Mouse (Mus musculus) liver, embryonic 11.5 days (tissue): ENCODE data around the gene Lactb. TPM values are rescaled to one million over a fixed set of nuclear protein-coding genes. Genes with fewer than 3 reads are reported as not detected.
A peak's percentile ranks its signal among the peaks of the same experiment; 100 is the strongest.
"Not testable (repeated sequence)": the region's sequence is repeated elsewhere in the genome, so short reads cannot be mapped to it uniquely, and the experiment has no call there.

Experiments used
- ATAC-seq: fragments of 200-750 bp; cut with Nextera tagmentation; replicated peaks from 2 replicates; pipeline ENCODE4 v1.8.0; 2017; ENCODE audit warnings: moderate number of reproducible peaks, mild to moderate bottlenecking, moderate TSS enrichment, moderate library complexity; ENCODE audit not compliant: low FRiP score
- DNase-seq: peaks from one replicate; pipeline ENCODE4 v3.0.0-alpha.2; 2017; ENCODE audit warnings: low spot score
- H3K27ac ChIP-seq: fragments of 300-500 bp; sonication (generic); 2 replicates; pipeline ENCODE4 v1.5.1; 2014; ENCODE audit warnings: mild to moderate bottlenecking, low read depth, low read length, control low read depth
- H3K27me3 ChIP-seq: fragments of 300-500 bp; sonication (generic); replicated peaks from 2 replicates; pipeline ENCODE4 v1.6.1; 2014; ENCODE audit warnings: low read length, mixed read lengths; ENCODE audit not compliant: control insufficient read depth, insufficient read depth
- H3K36me3 ChIP-seq: fragments of 300-500 bp; sonication (generic); 2 replicates; pipeline ENCODE4 v1.6.1; 2014; ENCODE audit warnings: mild to moderate bottlenecking, low read length, moderate library complexity, mixed read lengths; ENCODE audit not compliant: control insufficient read depth, insufficient read depth
- H3K4me1 ChIP-seq: fragments of 300-500 bp; sonication (generic); replicated peaks from 2 replicates; pipeline ENCODE4 v1.6.1; 2014; ENCODE audit warnings: low read length, mixed read lengths; ENCODE audit not compliant: control insufficient read depth, insufficient read depth
- H3K4me2 ChIP-seq: fragments of 300-500 bp; sonication (generic); 2 replicates; pipeline ENCODE4 v1.6.1; 2014; ENCODE audit warnings: mild to moderate bottlenecking, control low read depth, moderate library complexity
- H3K4me3 ChIP-seq: fragments of 300-500 bp; sonication (generic); 2 replicates; pipeline ENCODE4 v1.5.1; 2014; ENCODE audit warnings: low read depth, low read length, control low read depth
- H3K9ac ChIP-seq: fragments of 300-500 bp; sonication (generic); 2 replicates; pipeline ENCODE4 v1.6.1; 2014; ENCODE audit warnings: low read depth, low read length, control low read depth
- H3K9me3 ChIP-seq: fragments of 300-500 bp; sonication (generic); 2 replicates; pipeline ENCODE4 v1.6.1; 2016; ENCODE audit warnings: low read length, inconsistent platforms, mixed read lengths; ENCODE audit not compliant: control insufficient read depth
- WGBS: fragments of 180-500 bp; shearing (Covaris S2); extraction: QIAGEN DNeasy Blood & Tissue Kit; methylation state at CpG from one replicate; pipeline ENCODE4 v1.1.7; 2014; 5-methylcytosine and 5-hydroxymethylcytosine counted together
- polyA plus RNA-seq: library from polyadenylated mRNA; unstranded; fragments of >200 nt; fragmentation: Nextera tagmentation; extraction: Ambion mirVana; gene quantifications from 2 replicates; pipeline ENCODE4 v1.2.1, GENCODE M21; 2014

Gene Lactb
- polyA plus RNA-seq, 1 experiment from 2014 or later = 12.7 TPM

DNA sequence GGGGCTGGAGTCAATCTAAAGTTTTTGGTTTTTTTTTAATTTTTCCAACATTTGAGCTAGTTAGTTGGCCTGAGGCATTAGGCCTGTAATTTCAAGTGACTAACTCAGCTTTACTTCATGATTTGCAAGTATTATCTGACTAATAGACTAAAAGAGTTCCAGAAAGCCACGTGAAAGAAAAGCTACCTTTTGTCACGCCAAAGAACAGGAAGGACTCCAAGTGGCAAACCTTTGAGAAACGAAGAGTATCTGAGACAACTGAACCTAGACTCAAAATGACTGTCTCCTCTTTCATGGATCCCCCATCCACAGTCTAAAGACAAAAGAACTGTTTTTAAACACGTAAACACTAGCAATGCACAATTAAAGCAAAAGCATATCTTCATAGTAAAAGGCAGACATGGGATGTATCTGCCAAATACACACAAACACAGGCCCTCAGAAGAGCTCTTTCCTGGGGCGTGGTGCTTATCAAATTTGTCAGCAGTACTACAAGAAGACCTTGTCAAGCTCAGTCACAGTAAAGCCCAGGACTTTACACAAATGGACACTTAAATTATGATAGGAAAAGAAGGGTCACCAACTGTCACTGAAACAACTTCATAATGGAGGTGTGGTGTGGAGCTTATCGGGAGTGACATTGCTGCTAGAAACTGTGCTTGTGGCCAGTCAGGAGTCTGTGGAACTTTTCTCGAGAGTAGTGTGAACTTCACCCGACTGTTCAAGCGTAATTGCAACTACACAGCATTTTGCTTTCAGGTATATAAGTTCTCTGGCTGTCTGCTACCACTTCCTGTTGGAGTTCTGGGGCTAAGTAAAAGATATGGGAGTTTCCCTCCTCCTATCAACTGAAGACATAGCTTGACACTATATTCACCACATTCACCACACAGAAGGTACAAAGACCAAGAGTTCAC is 59.2 kb downstream of the Lactb start:
- H3K4me2 ChIP-seq = peak overlapping the region; percentile 91
- ATAC-seq (peak; percentile 80), DNase-seq (no peak)
- H3K36me3 ChIP-seq = no peaks in the 10 kb centered on the region; the same call in 1 of the 2 replicates
- peak overlapping the region; percentile 58 for H3K9ac ChIP-seq
- peaks cover 65% of the 10 kb centered on the region for H3K4me1 ChIP-seq
- peak overlapping the region; percentile 90 for H3K27ac ChIP-seq
- no peaks in the 10 kb centered on the region for H3K27me3 ChIP-seq
- H3K4me3 ChIP-seq = peak overlapping the region; percentile 96
- no peaks in the 10 kb centered on the region for H3K9me3 ChIP-seq
- WGBS = 40% methylated on average over 9 of the region's 9 CpGs

DNA sequence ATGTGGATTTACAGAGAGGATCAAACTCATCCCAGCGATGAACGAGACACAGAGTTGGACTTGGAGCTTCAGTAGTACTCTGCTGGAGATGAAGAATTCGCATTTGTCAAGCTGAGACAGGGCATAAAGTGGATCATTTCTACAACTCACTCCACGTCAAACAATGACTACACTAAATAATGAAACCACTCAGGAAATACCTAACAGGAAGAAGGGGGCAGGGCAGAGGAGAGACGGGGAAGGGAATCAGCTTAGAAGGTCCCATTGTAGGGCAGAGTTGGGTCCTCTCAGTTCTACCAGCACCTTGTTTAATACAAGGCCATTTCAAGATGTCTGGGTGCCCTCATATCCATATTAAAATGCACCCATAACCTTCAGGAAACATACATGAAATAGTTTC is 59.9 kb downstream of the Lactb start:
- Histone ChIP-seq H3K27ac (peak overlapping the region; percentile 90), H3K36me3 (peaks cover 2% of the 10 kb centered on the region; the same call in 1 of the 2 replicates), H3K4me2 (peak overlapping the region; percentile 91), H3K9me3 (no peaks in the 10 kb centered on the region), H3K9ac (peak overlapping the region; percentile 31; the same call in 1 of the 2 replicates), H3K27me3 (no peaks in the 10 kb centered on the region), H3K4me3 (0 out of 2 replicates have a peak overlapping the region, but pooled peaks have one; percentile 3), H3K4me1 (peaks cover 63% of the 10 kb centered on the region)
- no peak for ATAC-seq
- 55% methylated on average over 5 of the region's 5 CpGs for WGBS
- no peak for DNase-seq

DNA sequence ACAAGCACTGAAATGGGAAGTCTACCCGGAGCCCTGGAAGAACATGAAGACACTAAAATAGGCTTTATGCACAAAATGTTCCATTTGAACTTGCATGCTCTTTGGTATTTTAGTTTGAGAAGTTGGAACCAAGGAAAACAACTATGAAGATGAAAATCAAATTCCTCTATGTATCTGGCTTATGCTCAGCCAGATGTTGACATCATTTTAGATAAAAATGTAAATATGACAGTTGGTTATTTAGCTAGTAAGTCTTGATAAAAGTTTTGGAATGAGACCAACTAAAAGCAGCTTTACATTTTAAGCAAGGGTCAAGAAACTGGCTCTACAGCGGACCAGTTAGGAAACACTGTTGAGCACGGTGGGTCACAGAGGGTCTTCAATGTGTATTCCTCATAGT is 60.7 kb downstream of the Lactb start:
- Histone ChIP-seq H3K4me2 (peak overlapping the region; percentile 91; the same call in 1 of the 2 replicates), H3K9ac (no peak overlapping the region), H3K27ac (peak overlapping the region; percentile 90), H3K27me3 (no peaks in the 10 kb centered on the region), H3K9me3 (no peaks in the 10 kb centered on the region), H3K4me1 (peaks cover 70% of the 10 kb centered on the region), H3K36me3 (peaks cover 4% of the 10 kb centered on the region; the same call in 1 of the 2 replicates), H3K4me3 (no peak overlapping the region)
- ATAC-seq = no peak
- 80% methylated on average over 3 of the region's 3 CpGs for WGBS
- DNase-seq = no peak

DNA sequence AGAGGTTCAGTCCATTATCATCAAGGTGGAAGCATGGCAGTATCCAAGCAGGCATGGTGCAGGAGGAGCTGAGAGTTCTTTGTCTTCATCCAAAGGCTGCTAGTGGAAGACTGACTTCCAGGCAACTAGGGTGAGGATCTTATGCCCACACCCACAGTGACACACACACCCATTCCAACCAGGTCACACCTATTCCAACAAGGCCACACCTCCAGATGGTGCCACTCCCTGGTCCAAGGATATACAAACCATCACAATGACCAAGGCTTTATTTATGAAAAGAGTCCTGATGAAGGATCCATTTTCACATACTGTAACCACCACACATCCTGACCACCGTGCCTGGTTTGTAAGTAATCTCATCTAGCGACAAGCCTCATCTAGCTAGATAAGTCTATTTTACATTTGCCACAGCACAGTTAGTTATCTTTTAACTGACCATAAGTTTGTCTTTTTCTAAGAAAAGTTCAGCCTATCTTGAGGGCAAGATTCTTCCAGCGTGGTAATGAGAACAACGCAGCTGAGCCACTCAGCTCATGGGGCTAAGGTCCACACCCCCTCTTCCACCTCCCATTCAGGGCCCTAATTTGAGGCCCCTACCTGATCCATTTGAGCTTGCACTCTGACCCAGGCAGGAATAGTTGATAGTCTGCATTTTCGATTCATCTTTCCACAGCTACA is 61.9 kb downstream of the Lactb start:
- H3K9me3 ChIP-seq, H3K36me3 ChIP-seq, DNase-seq, H3K27me3 ChIP-seq, H3K4me3 ChIP-seq, H3K9ac ChIP-seq, ATAC-seq: not testable (repeated sequence)
- H3K4me1 ChIP-seq = peaks cover 76% of the 10 kb centered on the region
- H3K4me2 ChIP-seq = peak overlapping the region; percentile 42
- 57% methylated on average over 5 of the region's 5 CpGs for WGBS
- peak overlapping the region; percentile 90 for H3K27ac ChIP-seq

DNA sequence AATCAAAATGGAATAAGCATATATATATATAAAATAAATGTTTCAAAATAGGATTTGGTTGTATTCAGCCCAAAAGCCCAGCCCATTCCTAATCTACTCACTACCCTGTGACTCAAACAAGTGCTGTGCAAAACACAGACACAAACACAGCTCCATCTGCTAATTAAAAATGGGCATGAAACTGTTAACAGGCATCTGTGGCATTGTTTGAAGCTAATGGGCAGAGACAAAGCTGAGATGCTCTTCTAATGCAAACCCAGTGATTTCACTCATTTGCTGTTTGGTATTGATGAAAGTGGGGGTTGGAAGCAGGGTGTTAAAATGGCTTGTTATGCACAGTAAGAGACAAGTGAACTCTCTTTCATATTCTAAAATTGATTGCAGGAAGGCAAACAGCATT is 63.0 kb downstream of the Lactb start:
- DNase-seq (no peak), ATAC-seq (no peak)
- no peak overlapping the region for H3K4me2 ChIP-seq
- H3K36me3 ChIP-seq = peaks cover 4% of the 10 kb centered on the region; the same call in 1 of the 2 replicates
- H3K4me1 ChIP-seq = peaks cover 74% of the 10 kb centered on the region
- no peak overlapping the region for H3K27ac ChIP-seq
- H3K9me3 ChIP-seq = no peaks in the 10 kb centered on the region
- no peak overlapping the region for H3K9ac ChIP-seq
- no peak overlapping the region for H3K4me3 ChIP-seq
- no peaks in the 10 kb centered on the region for H3K27me3 ChIP-seq

DNA sequence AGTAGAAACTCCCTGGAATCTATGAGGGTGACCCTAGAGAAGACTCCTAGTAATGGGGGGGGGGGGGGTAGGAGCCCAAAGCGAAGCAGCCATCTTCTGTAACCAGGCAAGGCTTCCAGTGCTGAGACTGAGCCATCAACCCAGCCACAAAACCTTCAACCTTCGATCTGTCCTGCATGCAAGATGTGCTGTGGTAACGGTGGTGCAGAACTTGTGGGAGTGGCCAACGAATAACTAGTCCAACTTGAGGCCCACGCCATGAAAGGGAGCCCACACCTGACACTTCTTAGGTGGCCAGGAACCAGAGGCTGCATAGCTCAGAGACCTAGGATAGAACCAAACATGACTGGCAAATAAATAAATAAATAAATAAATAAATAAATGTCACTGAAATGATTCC is 64.6 kb downstream of the Lactb start:
- Histone ChIP-seq H3K27me3 (no peaks in the 10 kb centered on the region), H3K9me3 (no peaks in the 10 kb centered on the region), H3K27ac (no peak overlapping the region), H3K4me1 (peaks cover 62% of the 10 kb centered on the region), H3K4me2 (no peak overlapping the region), H3K9ac (no peak overlapping the region), H3K4me3 (no peak overlapping the region), H3K36me3 (peaks cover 4% of the 10 kb centered on the region)
- 70% methylated on average over 5 of the region's 5 CpGs for WGBS
- DNase-seq = no peak
- no peak for ATAC-seq

DNA sequence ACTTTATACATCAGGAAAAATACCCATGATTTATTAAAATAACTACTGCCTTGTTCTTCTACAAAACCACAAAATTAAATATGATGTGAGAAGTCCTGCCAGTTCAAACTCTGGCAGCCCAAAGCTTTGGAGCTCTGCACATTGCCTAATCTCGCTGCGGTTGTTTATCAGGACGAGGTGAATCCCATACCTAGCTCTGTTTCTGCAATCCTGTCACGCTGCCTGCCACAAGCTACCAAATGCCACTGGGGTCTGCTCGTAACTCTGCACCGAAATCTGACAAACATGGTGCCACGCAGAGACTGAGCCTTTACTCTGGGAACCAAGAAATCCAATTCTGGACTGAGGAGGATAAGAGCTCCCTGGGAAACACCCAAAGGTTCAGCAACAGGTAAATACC is 65.4 kb downstream of the Lactb start:
- no peaks in the 10 kb centered on the region for H3K9me3 ChIP-seq
- ATAC-seq (no peak), DNase-seq (no peak)
- no peaks in the 10 kb centered on the region for H3K27me3 ChIP-seq
- H3K36me3 ChIP-seq = peaks cover 4% of the 10 kb centered on the region
- H3K9ac ChIP-seq = no peak overlapping the region
- peak overlapping the region; percentile 18; the same call in 1 of the 2 replicates for H3K4me2 ChIP-seq
- H3K27ac ChIP-seq = no peak overlapping the region
- H3K4me1 ChIP-seq = peaks cover 55% of the 10 kb centered on the region
- 56% methylated on average over 7 of the region's 7 CpGs for WGBS
- no peak overlapping the region for H3K4me3 ChIP-seq

DNA sequence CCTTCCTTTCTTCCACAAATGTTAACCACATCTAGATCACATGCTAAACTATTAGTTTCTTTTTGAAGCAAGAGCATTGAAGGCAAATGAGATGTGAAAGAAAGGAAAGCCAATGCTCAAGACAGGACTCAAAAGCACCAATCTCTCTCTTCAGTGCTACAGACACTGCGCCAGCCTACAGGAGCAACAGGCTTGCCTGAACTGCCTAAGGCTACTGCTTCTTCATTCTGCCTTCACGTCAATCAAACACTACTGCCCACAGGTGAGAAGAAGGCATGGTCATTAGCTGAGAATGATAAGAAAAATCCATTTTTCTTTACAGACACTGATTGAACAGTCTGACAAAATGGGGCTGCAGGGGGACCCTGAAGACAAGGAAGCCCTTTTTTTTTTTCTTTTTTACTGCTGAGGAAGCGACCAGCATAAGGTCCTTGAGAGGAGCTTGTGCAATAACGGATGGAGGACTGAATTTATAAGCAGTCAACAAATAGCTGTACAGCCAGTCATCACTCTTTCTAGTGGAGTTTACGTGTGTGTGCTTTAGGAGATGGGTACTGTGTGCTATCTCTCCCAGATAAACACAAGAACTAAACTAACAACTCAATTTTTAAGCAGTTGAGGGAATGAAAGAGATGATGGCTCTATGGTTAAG is 67.4 kb downstream of the Lactb start:
- ATAC-seq (no peak), DNase-seq (no peak)
- peaks cover 4% of the 10 kb centered on the region for H3K36me3 ChIP-seq
- H3K9ac ChIP-seq = no peak overlapping the region
- no peak overlapping the region for H3K4me2 ChIP-seq
- H3K27ac ChIP-seq = no peak overlapping the region
- no peak overlapping the region for H3K4me3 ChIP-seq
- H3K9me3 ChIP-seq = no peaks in the 10 kb centered on the region
- no peaks in the 10 kb centered on the region for H3K27me3 ChIP-seq
- WGBS = 70% methylated on average over 5 of the region's 5 CpGs
- peaks cover 37% of the 10 kb centered on the region for H3K4me1 ChIP-seq
